Mouse (Mus musculus) liver, embryonic 15.5 days (tissue): ENCODE results near the gene Pdia6. TPM values are rescaled to one million over a fixed set of nuclear protein-coding genes. Genes with fewer than 3 reads are reported as not detected.

ENCODE experiments used
- ATAC-seq: fragments of 200-750 bp; cut with Nextera tagmentation; 2 replicates; pipeline ENCODE4 v1.8.0; 2017; ENCODE audit warnings: moderate number of reproducible peaks, mild to moderate bottlenecking, moderate library complexity; ENCODE audit not compliant: insufficient read depth
- H3K27ac ChIP-seq: fragments of 300-500 bp; sonication (generic); replicated peaks from 2 replicates; pipeline ENCODE4 v1.5.1; 2015; ENCODE audit warnings: mild to moderate bottlenecking, inconsistent platforms
- H3K27me3 ChIP-seq: fragments of 300-500 bp; sonication (generic); 2 replicates; pipeline ENCODE4 v1.6.1; 2015; ENCODE audit warnings: mild to moderate bottlenecking, inconsistent platforms
- H3K36me3 ChIP-seq: fragments of 300-500 bp; sonication (generic); replicated peaks from 2 replicates; pipeline ENCODE4 v1.6.1; 2015; ENCODE audit warnings: moderate library complexity, mild to moderate bottlenecking, inconsistent platforms
- H3K4me1 ChIP-seq: fragments of 300-500 bp; sonication (generic); replicated peaks from 2 replicates; pipeline ENCODE4 v1.6.1; 2015; ENCODE audit warnings: inconsistent platforms
- H3K4me2 ChIP-seq: fragments of 300-500 bp; sonication (generic); 2 replicates; pipeline ENCODE4 v1.6.1; 2015; ENCODE audit warnings: moderate library complexity, mild to moderate bottlenecking, inconsistent platforms
- H3K4me3 ChIP-seq: fragments of 300-500 bp; sonication (generic); replicated peaks from 2 replicates; pipeline ENCODE4 v1.5.1; 2015; ENCODE audit warnings: mild to moderate bottlenecking, inconsistent platforms
- H3K9ac ChIP-seq: fragments of 300-500 bp; sonication (generic); 2 replicates; pipeline ENCODE4 v1.6.1; 2015; ENCODE audit warnings: moderate library complexity, mild to moderate bottlenecking, inconsistent platforms
- H3K9me3 ChIP-seq: fragments of 300-500 bp; sonication (generic); replicated peaks from 2 replicates; pipeline ENCODE4 v1.6.1; 2016; ENCODE audit warnings: inconsistent platforms
- WGBS: fragments of 180-500 bp; shearing (Covaris S2); methylation state at CpG from one replicate; pipeline ENCODE4 v1.1.7; 2015; ENCODE audit warnings: mixed read lengths; ENCODE audit not compliant: insufficient replicate concordance; 5-methylcytosine and 5-hydroxymethylcytosine counted together
- polyA plus RNA-seq: library from polyadenylated mRNA; unstranded; fragments of >200 nt; fragmentation: Nextera tagmentation; extraction: Ambion mirVana; gene quantifications from 2 replicates; pipeline ENCODE4 v1.2.1, GENCODE M21; 2015

Pdia6 gene
- polyA plus RNA-seq, 1 experiment from 2014 or later, result 225 TPM

DNA sequence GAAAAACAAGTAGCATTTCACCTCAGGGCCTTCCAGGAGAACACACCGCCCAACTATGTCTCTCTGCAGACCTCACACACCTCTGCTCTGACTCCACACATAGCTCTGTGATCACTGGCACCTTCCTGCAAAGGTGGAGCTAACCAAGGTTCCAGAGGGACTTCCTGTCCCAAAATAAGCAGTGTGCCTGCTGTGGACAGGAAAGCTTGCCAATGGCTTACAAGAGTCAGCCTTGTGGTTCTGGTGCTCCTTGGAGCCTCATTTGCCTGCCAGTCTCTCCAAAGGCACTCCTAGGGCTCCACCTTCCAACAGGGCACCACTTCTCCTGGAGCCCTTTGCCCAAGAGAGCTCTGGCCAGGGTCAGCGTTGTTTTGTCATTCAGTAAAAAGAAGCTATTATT lies 1.5 kb upstream of the Pdia6 start:
- Histone ChIP-seq H3K9me3 (no peaks in the 10 kb centered on the region), H3K9ac (no peak overlapping the region), H3K36me3 (0 out of 2 replicates have a peak, but pooled peaks cover 4% of the 10 kb centered on the region), H3K4me2 (no peak overlapping the region), H3K4me3 (no peak overlapping the region), H3K27me3 (no peaks in the 10 kb centered on the region), H3K27ac (no peak overlapping the region), H3K4me1 (peaks cover 28% of the 10 kb centered on the region)
- no peak for ATAC-seq
- 74% methylated on average over 2 of the region's 2 CpGs for WGBS

DNA sequence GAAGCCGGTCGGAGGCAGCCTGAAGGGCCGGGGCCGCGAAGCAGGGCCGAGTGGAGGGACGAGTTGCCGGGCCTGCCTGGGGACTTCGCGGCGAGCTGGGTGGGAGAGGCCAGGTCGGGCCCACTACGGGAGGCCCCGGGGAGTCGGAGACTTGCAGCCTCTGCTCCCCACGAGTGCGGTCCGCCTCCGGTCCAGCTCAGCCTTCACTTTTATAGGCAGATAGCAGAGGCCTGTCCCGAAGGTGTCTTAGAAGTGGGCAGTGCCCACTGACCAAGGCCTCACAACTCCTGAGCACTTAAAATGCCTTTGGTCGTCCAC lies 287 bp downstream of the Pdia6 start:
- Histone ChIP-seq H3K4me3 (peak overlapping the region; percentile 81), H3K4me1 (peaks cover 28% of the 10 kb centered on the region), H3K27ac (peak overlapping the region; percentile 77), H3K9ac (peak overlapping the region; percentile 86), H3K36me3 (peaks cover 17% of the 10 kb centered on the region), H3K9me3 (no peaks in the 10 kb centered on the region), H3K4me2 (peak overlapping the region; percentile 87), H3K27me3 (no peaks in the 10 kb centered on the region)
- peak; percentile 72 for ATAC-seq
- under 1% methylated on average over 21 of the region's 21 CpGs for WGBS

DNA sequence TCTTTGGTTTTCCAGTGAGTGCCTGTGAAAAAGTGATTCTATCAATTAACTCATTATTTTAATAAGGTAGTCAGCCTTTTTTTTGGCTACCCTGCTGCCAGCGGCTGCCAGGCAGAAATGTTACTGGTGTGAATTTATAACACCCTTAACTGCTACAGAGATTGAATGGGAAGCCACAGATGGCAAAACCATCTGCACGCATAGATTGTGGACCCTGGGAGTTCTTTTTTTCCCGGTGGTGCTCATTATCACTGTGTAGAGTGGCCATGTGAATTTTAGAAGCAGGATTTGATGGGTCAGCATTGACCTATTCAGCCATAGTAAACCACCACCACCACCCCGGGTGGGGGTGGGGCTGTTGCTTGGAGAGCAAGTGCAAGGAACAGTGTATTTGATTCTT lies 971 bp downstream of the Pdia6 start:
- peak overlapping the region; percentile 81 for H3K4me3 ChIP-seq
- H3K9ac ChIP-seq, result peak overlapping the region; percentile 86
- 7% methylated on average over 4 of the region's 4 CpGs for WGBS
- H3K27me3 ChIP-seq, result no peaks in the 10 kb centered on the region
- H3K36me3 ChIP-seq, result peaks cover 23% of the 10 kb centered on the region
- no peak overlapping the region; the same call in 1 of the 2 replicates for H3K27ac ChIP-seq
- ATAC-seq, result no peak
- peaks cover 28% of the 10 kb centered on the region for H3K4me1 ChIP-seq
- H3K9me3 ChIP-seq, result no peaks in the 10 kb centered on the region
- H3K4me2 ChIP-seq, result peak overlapping the region; percentile 87

DNA sequence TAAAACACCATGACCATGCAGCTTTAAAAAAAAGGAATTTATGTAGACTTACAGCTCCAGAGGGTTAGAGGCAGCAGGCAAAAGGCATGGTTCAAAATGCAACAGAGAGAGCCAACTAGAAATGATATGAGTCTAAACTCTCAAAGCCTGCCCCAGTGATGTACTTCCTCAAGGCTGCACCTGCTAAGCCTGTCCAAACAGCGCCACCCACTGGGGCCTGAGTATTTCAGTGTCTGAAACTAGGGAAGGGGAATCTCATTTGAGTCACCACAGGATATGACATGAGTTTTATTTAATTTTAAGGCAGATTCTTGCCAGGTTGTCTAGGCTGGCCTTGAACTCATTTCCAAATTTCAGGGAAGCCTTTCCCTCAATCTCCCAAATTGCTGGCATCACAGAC lies 4.9 kb downstream of the Pdia6 start:
- 72% methylated on average over 1 of the region's 1 CpGs for WGBS
- no peak overlapping the region for H3K4me2 ChIP-seq

DNA sequence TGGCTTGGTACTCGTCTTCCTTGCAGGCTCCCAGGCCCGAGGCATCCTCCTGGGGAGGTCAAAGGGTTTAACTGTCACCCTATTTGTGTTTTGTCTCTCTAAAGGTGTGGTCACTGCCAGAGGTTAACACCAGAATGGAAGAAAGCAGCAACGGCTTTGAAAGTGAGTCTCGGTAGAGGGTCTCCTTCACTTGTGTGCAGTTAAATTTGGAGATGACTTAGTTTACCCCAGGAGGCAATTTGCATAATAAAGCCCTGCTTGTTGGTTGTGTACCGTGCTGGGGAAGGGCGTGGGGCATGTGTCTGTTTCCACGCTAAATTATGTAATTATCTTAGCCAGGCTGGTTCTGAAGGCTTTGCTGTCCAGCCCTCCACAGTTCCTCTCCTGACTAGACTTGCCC lies 7.5 kb downstream of the Pdia6 start:
- Histone ChIP-seq H3K4me3 (no peak overlapping the region), H3K9me3 (no peaks in the 10 kb centered on the region), H3K27ac (no peak overlapping the region), H3K9ac (no peak overlapping the region), H3K4me1 (peaks cover 2% of the 10 kb centered on the region; the same call in 1 of the 2 replicates), H3K4me2 (no peak overlapping the region), H3K36me3 (peaks cover 84% of the 10 kb centered on the region), H3K27me3 (no peaks in the 10 kb centered on the region)
- ATAC-seq, result no peak
- WGBS, result 72% methylated on average over 7 of the region's 7 CpGs

More for the DNA sequence above, 4.9 kb downstream of the Pdia6 start:
- H3K9me3 ChIP-seq, result no peaks in the 10 kb centered on the region
- peaks cover 60% of the 10 kb centered on the region for H3K36me3 ChIP-seq
- H3K4me3 ChIP-seq, result no peak overlapping the region
- H3K27ac ChIP-seq, result no peak overlapping the region
- H3K9ac ChIP-seq, result no peak overlapping the region
- peaks cover 22% of the 10 kb centered on the region for H3K4me1 ChIP-seq
- ATAC-seq, result no peak
- H3K27me3 ChIP-seq, result no peaks in the 10 kb centered on the region

DNA sequence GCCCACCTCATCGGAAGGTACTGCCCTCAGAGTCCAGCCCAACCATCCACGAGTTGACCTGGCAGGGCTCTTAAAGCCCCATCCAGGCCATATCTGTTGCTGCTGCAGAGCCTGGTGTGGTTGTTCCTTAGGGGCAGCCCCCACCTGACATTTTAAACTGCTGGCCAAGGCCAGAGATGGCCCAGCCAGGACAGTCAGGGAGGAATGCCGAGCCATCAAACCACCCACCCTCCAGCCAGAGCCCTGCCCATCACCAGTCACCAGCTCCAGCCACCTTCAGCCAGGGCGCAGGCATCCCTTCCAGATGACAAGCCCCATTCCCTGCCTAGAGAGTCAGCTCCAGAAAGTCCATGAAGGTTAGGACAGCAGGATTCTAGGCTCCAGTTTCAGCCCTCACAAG lies 22.2 kb downstream of the Pdia6 start:
- H3K4me1 ChIP-seq, result no peaks in the 10 kb centered on the region
- 56% methylated on average over 4 of the region's 4 CpGs for WGBS
- no peak overlapping the region for H3K4me2 ChIP-seq
- H3K9me3 ChIP-seq, result no peaks in the 10 kb centered on the region
- no peak overlapping the region for H3K9ac ChIP-seq
- H3K4me3 ChIP-seq, result no peak overlapping the region
- no peak for ATAC-seq
- peaks cover 18% of the 10 kb centered on the region for H3K36me3 ChIP-seq
- no peak overlapping the region for H3K27ac ChIP-seq
- H3K27me3 ChIP-seq, result no peaks in the 10 kb centered on the region

DNA sequence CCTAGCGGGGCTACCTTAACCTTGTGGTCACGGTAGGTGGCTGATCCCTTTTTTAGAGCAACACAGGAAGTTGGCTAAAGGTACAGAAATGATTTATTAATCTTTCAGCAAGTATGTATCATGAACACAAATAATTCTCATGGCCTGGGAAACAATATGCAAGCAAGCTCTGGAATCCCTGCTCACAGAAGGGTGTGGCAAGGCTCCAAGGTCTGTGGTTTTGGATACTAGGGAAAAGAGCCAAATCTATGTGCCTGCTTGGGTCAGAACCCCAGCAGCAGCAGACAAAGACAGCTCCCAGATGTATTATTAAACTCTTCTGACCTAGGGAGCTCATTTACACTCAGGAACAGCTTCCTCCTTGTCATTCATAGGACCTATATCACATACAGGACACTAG lies 22.7 kb downstream of the Pdia6 start:
- Histone ChIP-seq H3K9ac (no peak overlapping the region), H3K4me2 (no peak overlapping the region), H3K27ac (no peak overlapping the region), H3K27me3 (no peaks in the 10 kb centered on the region), H3K4me3 (no peak overlapping the region), H3K9me3 (no peaks in the 10 kb centered on the region), H3K36me3 (peaks cover 13% of the 10 kb centered on the region), H3K4me1 (no peaks in the 10 kb centered on the region)
- ATAC-seq, result no peak
- 57% methylated on average over 2 of the region's 2 CpGs for WGBS

DNA sequence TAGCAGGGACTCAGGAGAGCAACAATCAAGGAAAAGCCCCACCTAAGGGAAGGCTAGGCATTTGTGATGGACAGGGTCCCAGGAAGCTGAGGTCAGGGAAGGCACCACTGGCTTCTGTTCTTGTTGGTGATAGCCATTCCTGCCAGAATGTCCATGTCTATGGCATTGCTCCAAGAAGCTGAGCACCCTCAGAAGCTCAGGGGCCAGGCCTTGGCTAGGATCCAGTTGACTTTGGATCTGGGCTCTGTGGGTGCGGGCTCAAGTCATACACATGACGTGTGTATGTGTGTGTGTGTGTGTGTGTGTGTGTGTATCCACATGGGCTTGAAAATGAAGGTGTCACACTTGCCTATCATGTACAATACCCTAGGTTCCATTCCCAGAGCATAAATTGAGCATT lies 23.6 kb downstream of the Pdia6 start:
- WGBS, result 47% methylated on average over 2 of the region's 2 CpGs
- Histone ChIP-seq H3K4me2 (no peak overlapping the region), H3K9me3 (no peaks in the 10 kb centered on the region), H3K4me3 (no peak overlapping the region), H3K9ac (no peak overlapping the region), H3K4me1 (no peaks in the 10 kb centered on the region), H3K27me3 (no peaks in the 10 kb centered on the region), H3K36me3 (peaks cover 4% of the 10 kb centered on the region), H3K27ac (no peak overlapping the region)
- ATAC-seq, result no peak

DNA sequence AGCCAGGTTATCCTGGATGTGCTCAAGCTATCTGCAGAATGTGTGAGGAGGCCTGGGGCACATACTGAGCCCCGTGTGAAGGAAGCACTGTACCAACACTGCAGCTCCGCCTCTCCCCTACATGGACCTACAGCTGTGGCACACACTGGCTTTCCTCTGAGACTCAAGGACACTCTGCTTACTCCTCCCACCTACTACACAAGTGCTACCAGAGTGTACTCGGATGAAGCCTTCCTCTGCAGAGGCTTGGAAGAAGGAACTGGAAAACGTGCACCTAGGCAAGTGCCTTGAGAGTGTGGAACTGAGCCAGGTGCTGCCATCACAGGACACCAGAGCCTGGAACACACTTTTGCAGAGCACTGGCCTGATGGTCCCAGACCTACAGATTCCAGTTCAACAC lies 24.2 kb downstream of the Pdia6 start:
- no peak overlapping the region for H3K4me2 ChIP-seq
- no peaks in the 10 kb centered on the region for H3K9me3 ChIP-seq
- no peak for ATAC-seq
- H3K27ac ChIP-seq, result no peak overlapping the region
- H3K36me3 ChIP-seq, result no peaks in the 10 kb centered on the region
- no peaks in the 10 kb centered on the region for H3K4me1 ChIP-seq
- WGBS, result 41% methylated on average over 4 of the region's 4 CpGs
- H3K9ac ChIP-seq, result no peak overlapping the region
- H3K27me3 ChIP-seq, result no peaks in the 10 kb centered on the region
- no peak overlapping the region for H3K4me3 ChIP-seq

DNA sequence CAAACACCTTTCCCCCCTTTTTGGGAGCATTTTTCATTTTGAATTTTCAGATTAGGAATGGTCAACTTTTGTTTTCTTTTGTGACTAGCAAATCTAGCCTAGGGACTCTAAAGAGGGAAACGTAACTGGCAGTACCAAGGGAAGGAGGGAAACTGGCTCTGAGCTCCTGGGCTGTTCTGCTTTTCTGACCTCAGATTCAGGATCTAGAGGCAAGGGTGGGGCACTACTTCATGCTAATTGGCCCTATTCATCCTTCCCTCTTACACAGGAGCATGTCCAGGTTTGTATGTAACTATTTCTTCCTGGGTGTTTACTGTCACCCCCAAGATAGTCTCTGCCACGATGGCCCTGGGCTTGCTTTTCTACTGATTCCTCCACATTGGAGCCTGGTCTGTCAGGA lies 30.6 kb downstream of the Pdia6 start:
- H3K9me3 ChIP-seq, result no peaks in the 10 kb centered on the region
- H3K4me2 ChIP-seq, result no peak overlapping the region
- no peaks in the 10 kb centered on the region for H3K27me3 ChIP-seq
- ATAC-seq, result no peak
- H3K9ac ChIP-seq, result no peak overlapping the region
- H3K4me3 ChIP-seq, result no peak overlapping the region
- 42% methylated on average over 2 of the region's 2 CpGs for WGBS
- H3K27ac ChIP-seq, result no peak overlapping the region
- no peaks in the 10 kb centered on the region for H3K36me3 ChIP-seq
- no peaks in the 10 kb centered on the region for H3K4me1 ChIP-seq

DNA sequence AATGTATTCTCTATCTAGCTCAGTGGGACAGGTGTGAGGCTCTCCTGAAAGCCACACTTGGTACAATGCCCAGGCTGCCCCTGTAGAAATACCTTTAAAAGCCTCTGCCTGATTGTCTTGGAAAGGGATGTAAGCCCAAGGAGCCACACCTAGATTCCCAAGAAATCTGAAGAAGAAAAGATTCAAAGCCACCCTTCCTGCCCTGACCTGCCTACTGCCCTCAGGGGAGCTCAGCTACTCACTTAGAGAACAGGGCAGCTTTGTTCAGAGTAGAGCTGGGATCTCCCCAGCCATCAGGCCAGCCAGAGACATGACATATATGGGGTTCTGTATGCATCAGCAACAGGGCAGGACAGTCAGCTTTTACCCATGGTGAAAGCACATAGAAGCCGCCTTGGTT lies 33.6 kb downstream of the Pdia6 start:
- Histone ChIP-seq H3K4me1 (no peaks in the 10 kb centered on the region), H3K4me3 (no peak overlapping the region), H3K27ac (no peak overlapping the region), H3K36me3 (no peaks in the 10 kb centered on the region), H3K9me3 (no peaks in the 10 kb centered on the region), H3K4me2 (no peak overlapping the region), H3K27me3 (no peaks in the 10 kb centered on the region), H3K9ac (no peak overlapping the region)
- no peak for ATAC-seq
- 63% methylated on average over 1 of the region's 1 CpGs for WGBS

DNA sequence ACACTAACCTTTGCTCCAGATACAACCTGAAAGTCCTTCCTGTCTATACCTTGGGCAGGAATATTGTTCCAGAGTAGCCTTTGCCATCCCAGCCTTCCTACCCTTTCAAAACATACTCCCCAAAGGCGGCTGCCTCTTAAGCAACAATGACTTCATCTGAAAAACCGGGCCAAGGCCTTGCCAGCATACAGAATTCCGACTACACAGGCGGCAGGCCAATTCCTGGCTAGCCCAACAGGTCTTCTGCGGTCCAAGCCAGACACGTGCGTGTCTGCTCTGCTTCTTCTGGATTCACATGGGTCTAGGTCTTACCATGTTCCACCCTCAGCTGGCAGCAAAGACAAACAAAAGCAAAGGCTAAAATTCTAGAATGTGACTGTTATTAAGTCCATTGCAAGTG lies 39.1 kb downstream of the Pdia6 start:
- WGBS, result 70% methylated on average over 7 of the region's 7 CpGs
- Histone ChIP-seq H3K27ac (no peak overlapping the region), H3K9ac (no peak overlapping the region), H3K4me1 (no peaks in the 10 kb centered on the region), H3K9me3 (no peaks in the 10 kb centered on the region), H3K27me3 (no peaks in the 10 kb centered on the region), H3K36me3 (no peaks in the 10 kb centered on the region), H3K4me2 (no peak overlapping the region), H3K4me3 (no peak overlapping the region)
- ATAC-seq, result no peak
